Mouse (Mus musculus) splenic B cell, adult 2 months (primary cell): ENCODE measurements at regions not wholly inside any gene's neighbourhood (a gene's known extent, or its start where the extent isn't known, plus 50 kb on each side); places are given as distances from the start of the nearest gene placed in this dataset.

Source experiments
- DNase-seq: peaks from one replicate; pipeline ENCODE4 v3.0.0-alpha.2; 2011; ENCODE audit warnings: low read depth, low spot score
- H3K27me3 ChIP-seq: 2 replicates; pipeline ENCODE4 v1.6.1; 2012; ENCODE audit warnings: mild to moderate bottlenecking, low read length, moderate library complexity, mixed read lengths; ENCODE audit not compliant: control insufficient read depth, poor library complexity, insufficient read depth, severe bottlenecking
- H3K36me3 ChIP-seq: 2 replicates; pipeline ENCODE4 v1.6.1; 2012; ENCODE audit warnings: mild to moderate bottlenecking, low read length, moderate library complexity, mixed read lengths; ENCODE audit not compliant: control insufficient read depth, poor library complexity, insufficient read depth, severe bottlenecking

DNA sequence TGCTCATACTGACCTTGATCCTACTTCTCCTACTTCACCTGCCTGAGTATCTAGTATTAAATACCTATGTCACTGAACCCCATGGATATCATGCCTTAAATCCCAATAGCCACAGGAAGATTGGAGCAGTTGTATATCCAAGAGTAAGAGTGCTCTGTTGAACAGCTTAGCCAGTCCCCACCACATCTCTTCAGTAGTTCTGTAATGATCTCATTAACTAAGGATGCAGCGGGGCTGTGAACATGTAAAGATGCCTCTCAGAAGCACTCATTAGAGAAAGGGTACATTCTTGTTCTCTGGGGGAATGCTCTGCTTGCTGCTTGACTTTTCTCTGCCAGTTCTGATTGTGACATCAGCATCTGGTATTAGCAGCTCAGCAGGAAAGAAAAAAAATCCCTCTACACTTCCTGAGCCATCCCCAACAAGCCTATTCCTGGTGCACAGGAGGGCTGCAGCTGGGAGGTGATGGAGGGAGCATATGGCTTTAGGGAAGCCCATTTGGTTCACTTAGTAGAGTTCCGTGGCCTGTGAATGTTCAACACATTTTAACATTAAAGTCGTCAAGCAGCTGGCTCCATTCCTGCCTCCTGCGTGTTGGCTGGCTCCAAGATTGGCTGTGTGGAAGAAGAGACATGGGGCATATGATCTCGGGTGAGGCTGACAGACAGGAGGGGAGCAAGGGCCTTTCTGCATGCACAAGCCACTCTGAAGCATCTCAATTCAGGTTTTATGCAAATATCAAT, 613.1 kb upstream of the Auts2 start:
- no peak for DNase-seq
- Histone ChIP-seq H3K36me3 (no peaks in the 10 kb centered on the region), H3K27me3 (no peaks in the 10 kb centered on the region)

GRCm38 (mm10) chr5:133145996-133146395, 602.9 kb upstream of the Auts2 start:
- no peaks in the 10 kb centered on the region for H3K36me3 ChIP-seq
- no peaks in the 10 kb centered on the region for H3K27me3 ChIP-seq
- no peak for DNase-seq

DNA sequence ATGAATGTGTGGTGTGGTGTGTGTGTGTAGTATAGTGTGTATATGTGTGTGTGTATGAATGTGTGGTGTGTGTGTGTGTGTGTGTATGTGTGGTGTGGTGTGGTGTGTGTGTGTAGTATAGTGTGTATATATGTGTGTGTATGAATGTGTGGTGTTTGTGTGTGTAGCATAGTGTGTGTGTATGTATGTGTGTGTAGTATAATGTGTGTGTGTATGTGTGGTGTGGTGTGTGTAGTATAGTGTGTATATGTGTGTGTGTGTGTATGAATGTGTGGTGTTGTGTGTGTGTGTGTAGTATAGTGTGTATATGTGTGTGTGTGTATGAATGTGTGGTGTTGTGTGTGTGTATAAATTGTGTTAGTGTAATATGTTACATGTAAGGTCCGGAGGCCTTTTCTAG, 600.5 kb upstream of the Auts2 start:
- no peaks in the 10 kb centered on the region for H3K27me3 ChIP-seq
- H3K36me3 ChIP-seq = no peaks in the 10 kb centered on the region
- no peak for DNase-seq

GRCm38 (mm10) chr5:133142401-133143115, 599.4 kb upstream of the Auts2 start:
- DNase-seq = no peak
- Histone ChIP-seq H3K27me3 (no peaks in the 10 kb centered on the region), H3K36me3 (no peaks in the 10 kb centered on the region)

DNA sequence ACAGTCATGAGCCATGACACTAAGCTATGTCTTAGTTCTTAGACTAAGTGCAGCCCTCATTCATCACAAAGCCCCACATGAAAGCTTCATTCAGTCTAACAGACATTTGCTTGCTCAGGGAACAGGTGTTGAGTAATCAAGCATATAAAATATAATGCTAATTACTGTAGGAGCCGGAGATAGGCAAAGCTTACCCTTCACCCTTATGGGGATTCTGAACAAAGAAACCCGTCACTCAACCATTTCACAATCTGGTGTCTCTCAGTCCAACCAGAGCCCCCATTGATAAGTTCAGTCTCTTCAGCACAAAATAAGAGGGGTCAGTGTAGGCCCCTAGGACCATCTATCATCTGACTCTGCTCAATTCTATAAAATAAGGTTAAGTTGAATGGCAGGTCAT, 587.9 kb upstream of the Auts2 start:
- H3K36me3 ChIP-seq = no peaks in the 10 kb centered on the region
- no peaks in the 10 kb centered on the region for H3K27me3 ChIP-seq
- no peak for DNase-seq

DNA sequence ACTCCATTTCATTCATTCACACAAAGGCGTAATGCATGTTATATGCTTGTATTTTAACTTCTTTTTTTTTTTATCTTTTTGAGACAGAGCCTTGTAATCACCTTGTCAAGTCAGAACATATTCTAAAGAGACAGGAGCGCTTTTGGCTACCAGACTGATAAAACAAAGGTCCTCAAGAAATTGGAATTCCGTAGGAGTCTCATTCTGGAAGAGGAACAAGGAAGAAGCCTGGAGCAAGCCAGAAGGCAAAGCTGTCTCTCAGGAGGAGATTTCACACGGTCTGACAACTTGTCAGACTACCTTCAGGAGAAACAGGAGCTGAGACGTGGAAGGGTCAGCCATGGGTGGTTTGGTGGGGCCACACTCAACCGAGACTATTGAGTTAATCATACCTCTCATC, 587.2 kb upstream of the Auts2 start:
- H3K27me3 ChIP-seq = no peaks in the 10 kb centered on the region
- DNase-seq = no peak
- no peaks in the 10 kb centered on the region for H3K36me3 ChIP-seq

DNA sequence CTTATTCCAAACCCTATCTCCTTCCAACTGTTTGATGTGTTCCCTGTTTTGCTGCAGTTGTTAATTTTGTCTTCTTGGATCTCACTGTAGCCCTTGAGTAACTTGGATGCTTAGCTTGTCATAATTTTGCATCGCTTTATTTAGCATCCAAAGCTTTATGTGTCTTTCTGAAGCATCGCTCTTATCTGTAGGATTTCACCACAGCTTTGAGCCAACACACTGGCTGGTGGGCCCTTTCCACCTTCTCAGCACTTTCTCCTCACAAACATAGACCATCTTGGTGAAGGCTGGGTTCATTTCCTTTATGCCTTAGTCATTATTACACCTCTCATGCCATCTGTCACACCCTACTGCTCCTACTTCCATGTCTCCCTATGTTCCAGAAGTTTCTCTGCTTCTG, 581.1 kb upstream of the Auts2 start:
- Histone ChIP-seq H3K27me3 (no peaks in the 10 kb centered on the region; the same call in 1 of the 2 replicates), H3K36me3 (no peaks in the 10 kb centered on the region)
- DNase-seq = no peak

GRCm38 (mm10) chr5:133113946-133114345, 570.8 kb upstream of the Auts2 start:
- Histone ChIP-seq H3K36me3 (no peaks in the 10 kb centered on the region), H3K27me3 (no peaks in the 10 kb centered on the region)
- DNase-seq = no peak

- DNase-seq = no peak
- no peaks in the 10 kb centered on the region for H3K36me3 ChIP-seq
- H3K27me3 ChIP-seq = no peaks in the 10 kb centered on the region
These were observed 570.0 kb upstream of the Auts2 start for GRCm38 (mm10) chr5:133113183-133113582.

DNA sequence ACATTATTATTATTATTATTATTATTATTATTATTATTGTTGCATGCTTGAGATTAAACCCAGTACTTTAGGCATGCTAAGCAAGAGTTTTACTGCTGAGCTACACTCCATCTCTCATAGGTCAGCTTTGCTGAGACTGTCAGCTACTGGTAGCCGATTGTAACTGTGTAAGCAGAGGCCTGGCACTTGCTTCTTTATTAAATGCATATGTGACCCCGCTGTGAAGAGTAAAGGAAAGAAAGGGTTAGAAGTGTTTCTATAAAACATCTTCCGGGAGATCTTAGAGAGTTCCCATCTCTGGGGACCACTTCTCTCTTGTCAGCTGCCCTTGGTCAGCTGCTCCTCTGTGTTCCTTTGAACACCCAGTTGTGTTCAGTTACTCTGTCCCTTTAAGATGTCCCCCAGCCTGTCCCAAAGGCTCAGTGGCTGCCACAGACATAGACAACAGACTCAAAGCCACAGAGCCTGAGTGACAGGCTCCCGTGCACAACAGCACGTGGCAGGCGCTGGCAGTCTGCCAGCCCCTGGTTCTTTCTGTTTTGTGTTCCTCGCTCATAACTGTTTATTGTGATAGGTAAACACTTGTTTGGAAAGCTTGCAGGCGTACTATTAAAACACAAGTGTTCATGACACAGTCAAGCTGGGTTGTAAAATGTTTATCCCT, 563.7 kb upstream of the Auts2 start:
- DNase-seq = no peak
- H3K36me3 ChIP-seq = no peaks in the 10 kb centered on the region
- H3K27me3 ChIP-seq = no peaks in the 10 kb centered on the region

DNA sequence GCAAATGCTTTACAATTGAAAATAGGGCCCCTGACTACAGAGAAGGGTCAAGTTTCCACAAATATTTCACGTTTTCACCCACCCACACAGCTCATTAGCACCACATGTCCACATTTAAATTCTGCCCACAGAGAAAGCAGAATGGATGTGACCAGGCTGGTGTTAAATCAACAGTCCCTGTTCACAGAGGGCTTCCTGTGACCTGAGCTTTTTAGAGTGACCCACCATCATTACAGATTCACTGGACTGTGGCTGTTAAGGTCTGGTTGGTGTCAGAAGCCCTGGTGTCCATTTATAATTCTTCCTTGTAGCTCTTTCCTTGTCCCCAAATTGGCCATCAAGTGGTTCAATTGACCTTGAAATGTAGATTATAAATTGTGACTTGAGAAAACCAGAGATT, 553.2 kb upstream of the Auts2 start:
- no peaks in the 10 kb centered on the region for H3K27me3 ChIP-seq
- no peaks in the 10 kb centered on the region for H3K36me3 ChIP-seq
- no peak for DNase-seq

DNA sequence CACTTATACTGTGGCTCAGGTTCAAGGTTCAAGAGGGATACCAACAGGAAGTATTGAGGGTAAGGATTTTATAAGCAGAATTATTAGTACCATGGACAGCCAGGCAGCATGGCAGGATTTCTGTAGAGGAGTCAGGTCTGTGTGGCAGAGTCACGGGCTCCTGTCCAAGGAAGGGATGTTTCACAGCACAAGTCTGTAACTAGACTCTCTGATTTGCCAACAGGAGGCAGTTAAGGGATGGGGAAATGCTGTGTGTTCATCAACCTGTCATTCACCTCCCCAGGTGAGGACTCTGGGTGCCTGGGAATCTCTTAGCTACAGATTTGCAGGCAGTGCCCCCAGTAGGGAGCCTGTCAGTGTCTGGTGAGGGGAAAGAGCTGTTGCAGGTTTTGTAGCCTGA, 541.7 kb upstream of the Auts2 start:
- no peaks in the 10 kb centered on the region for H3K36me3 ChIP-seq
- DNase-seq = no peak
- H3K27me3 ChIP-seq = no peaks in the 10 kb centered on the region

DNA sequence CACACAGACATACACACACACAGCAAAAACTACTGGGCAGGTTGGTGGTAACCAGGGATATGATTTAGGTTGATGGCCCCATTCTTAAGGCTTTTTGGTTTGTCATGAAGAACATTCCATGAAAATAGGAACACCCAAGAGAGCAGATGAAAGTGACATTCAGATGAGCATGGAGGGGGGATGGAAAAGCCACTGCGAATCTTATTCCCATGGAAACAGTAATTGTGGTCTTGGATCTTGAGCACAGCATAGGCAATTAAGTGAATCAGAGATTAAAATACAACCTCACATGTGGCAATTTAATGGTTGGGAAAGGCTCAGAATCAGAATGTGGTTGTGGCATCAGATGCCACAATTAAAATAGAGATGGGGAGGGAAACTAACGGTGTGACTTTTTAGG, 537.6 kb upstream of the Auts2 start:
- no peak for DNase-seq
- Histone ChIP-seq H3K27me3 (no peaks in the 10 kb centered on the region), H3K36me3 (no peaks in the 10 kb centered on the region)

- no peaks in the 10 kb centered on the region for H3K36me3 ChIP-seq
- no peak for DNase-seq
- no peaks in the 10 kb centered on the region for H3K27me3 ChIP-seq
These were observed 535.8 kb upstream of the Auts2 start for GRCm38 (mm10) chr5:133078916-133079315.

DNA sequence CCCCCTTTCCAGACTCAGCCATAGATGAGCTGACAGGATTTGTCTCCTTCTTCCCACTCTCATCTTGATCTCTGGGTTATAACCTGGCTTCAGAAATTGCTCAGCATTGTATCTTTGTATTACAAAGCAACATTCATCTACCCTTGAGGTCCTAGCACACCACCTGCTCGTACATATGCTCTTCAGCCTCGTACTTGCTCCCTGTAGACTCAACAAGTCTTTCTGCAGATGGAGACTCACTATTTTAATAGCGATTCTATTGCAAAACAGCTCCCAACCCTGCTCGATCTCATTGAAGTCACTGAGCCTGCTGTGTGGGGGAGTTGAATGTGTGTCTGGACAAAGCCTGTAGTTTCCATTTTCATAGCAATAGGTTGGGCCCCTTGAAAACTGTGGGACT, 535.2 kb upstream of the Auts2 start:
- Histone ChIP-seq H3K27me3 (no peaks in the 10 kb centered on the region), H3K36me3 (no peaks in the 10 kb centered on the region)
- DNase-seq = no peak
